Mouse (Mus musculus) thymus, postnatal 25 days (tissue): ENCODE measurements at regions not wholly inside any gene's neighbourhood (a gene's known extent, or its start where the extent isn't known, plus 50 kb on each side); places are given as distances from the start of the nearest gene placed in this dataset.

Experiments
- DNase-seq: peaks from one replicate; pipeline ENCODE4 v3.0.0; 2022

- DNase-seq = no peak
Observed at GRCm38 (mm10) chr10:95085688-95086268, 141.1 kb upstream of the Plxnc1 start.

- DNase-seq = peak; percentile 63
Observed at GRCm38 (mm10) chr10:95083341-95084148, 138.9 kb upstream of the Plxnc1 start.

GRCm38 (mm10) chr10:95082634-95083033 lies 138.0 kb upstream of the Plxnc1 start:
- no peak for DNase-seq

- no peak for DNase-seq
Observed at GRCm38 (mm10) chr10:95079979-95080378, 135.3 kb upstream of the Plxnc1 start.

- peak; percentile 7 for DNase-seq
Observed at GRCm38 (mm10) chr10:95076421-95076820, 131.8 kb upstream of the Plxnc1 start.

- DNase-seq = no peak
Observed at GRCm38 (mm10) chr10:95075897-95076296, 131.3 kb upstream of the Plxnc1 start.

GRCm38 (mm10) chr10:95074959-95075590 lies 130.4 kb upstream of the Plxnc1 start:
- DNase-seq = no peak

- DNase-seq = no peak
Observed at GRCm38 (mm10) chr10:95074381-95074780, 129.7 kb upstream of the Plxnc1 start.

GRCm38 (mm10) chr10:95067971-95068370 lies 123.3 kb upstream of the Plxnc1 start:
- no peak for DNase-seq

GRCm38 (mm10) chr10:95066774-95067173 lies 122.1 kb upstream of the Plxnc1 start:
- DNase-seq = no peak

GRCm38 (mm10) chr10:95059486-95060091 lies 115.0 kb upstream of the Plxnc1 start:
- no peak for DNase-seq

GRCm38 (mm10) chr10:95059078-95059477 lies 114.4 kb upstream of the Plxnc1 start:
- DNase-seq = no peak

GRCm38 (mm10) chr10:95057051-95057714 lies 112.5 kb upstream of the Plxnc1 start:
- no peak for DNase-seq

GRCm38 (mm10) chr10:95056541-95056940 lies 111.9 kb upstream of the Plxnc1 start:
- DNase-seq = no peak

GRCm38 (mm10) chr10:95054869-95055268 lies 110.2 kb upstream of the Plxnc1 start:
- no peak for DNase-seq

GRCm38 (mm10) chr10:95048790-95049189 lies 104.2 kb upstream of the Plxnc1 start:
- no peak for DNase-seq

GRCm38 (mm10) chr10:95043978-95044377 lies 99.3 kb upstream of the Plxnc1 start:
- no peak for DNase-seq

GRCm38 (mm10) chr10:95040258-95040895 lies 95.7 kb upstream of the Plxnc1 start:
- no peak for DNase-seq

GRCm38 (mm10) chr10:95036043-95036697 lies 91.5 kb upstream of the Plxnc1 start:
- DNase-seq = no peak

GRCm38 (mm10) chr10:95035371-95035770 lies 90.7 kb upstream of the Plxnc1 start:
- DNase-seq = no peak

GRCm38 (mm10) chr10:95034566-95034965 lies 89.9 kb upstream of the Plxnc1 start:
- DNase-seq = no peak
